Mouse (Mus musculus): ENCODE measurements around the gene Gna12.
A peak's percentile ranks its signal among the peaks of the same experiment; 100 is the strongest.

Gene Gna12

GRCm38 (mm10) chr5:140827413-140827812 is 2.8 kb downstream of the Gna12 start:
- DNase-seq (ENCODE audit: low spot score in 2 of 2): no peak

GRCm38 (mm10) chr5:140826796-140827195 is 3.4 kb downstream of the Gna12 start:
- no peak for DNase-seq (ENCODE audit: low spot score in 2 of 2)

DNA sequence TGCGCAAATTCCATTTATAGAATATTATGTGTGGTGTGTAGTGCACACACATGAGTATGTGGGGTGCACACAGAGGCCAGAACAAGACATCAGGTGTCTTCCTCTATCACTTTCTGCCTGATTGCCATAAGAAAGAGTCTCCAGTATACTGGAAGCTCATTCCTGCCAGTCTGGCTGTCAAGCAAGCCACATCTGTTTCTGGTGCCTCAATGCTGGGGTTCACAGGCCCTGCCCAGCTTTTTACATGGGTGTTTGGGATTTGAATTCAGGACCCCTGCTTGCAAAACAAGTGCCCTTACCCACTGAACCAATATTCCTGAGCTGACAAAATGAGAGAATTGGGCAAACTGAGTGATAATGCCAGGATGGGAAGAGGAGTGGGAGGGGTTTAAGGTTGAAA is 4.1 kb downstream of the Gna12 start:
- no peak for DNase-seq (ENCODE audit: low spot score in 2 of 2)

DNA sequence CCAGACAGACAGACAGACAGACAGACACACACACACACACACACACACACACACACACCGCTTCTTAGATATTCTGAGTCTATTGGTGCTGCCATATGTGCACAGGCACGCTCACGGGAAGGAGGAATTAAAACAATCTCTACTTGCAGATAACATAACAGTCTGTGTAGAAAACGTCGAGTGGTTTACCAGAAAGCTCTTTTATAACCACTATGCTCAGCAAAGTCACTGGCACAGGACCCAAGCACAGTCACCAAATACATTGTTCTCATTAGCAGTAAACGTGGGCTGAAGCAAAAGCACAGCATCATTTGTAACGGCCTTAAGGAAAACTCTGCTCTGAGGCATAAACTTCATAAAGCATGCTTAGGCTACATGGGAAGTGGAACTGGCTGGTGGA is 6.1 kb downstream of the Gna12 start:
- DNase-seq (ENCODE audit: low spot score in 2 of 2): no peak

- no peak for DNase-seq (ENCODE audit: low spot score in 2 of 2)
These were observed 6.8 kb downstream of the Gna12 start for GRCm38 (mm10) chr5:140823386-140823785.

DNA sequence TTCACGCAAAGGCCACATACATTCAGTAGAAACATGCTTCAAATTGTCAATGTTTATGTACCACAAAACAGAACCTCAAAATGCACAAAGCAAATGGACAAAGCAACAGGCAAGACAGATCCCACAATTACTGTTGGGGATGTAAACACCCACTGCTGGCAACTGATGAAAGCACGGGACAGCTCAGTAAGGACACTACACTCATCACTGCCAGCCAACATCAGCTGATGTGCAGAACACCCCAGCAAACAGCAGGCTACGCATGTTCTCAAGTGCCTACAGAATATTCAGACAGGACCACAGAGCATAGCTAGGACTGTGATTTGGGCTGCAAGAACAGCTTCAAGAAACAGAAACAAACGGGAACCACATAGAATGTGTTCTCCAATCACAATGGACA is 8.3 kb downstream of the Gna12 start:
- DNase-seq (ENCODE audit: low spot score in 2 of 2): no peak

DNA sequence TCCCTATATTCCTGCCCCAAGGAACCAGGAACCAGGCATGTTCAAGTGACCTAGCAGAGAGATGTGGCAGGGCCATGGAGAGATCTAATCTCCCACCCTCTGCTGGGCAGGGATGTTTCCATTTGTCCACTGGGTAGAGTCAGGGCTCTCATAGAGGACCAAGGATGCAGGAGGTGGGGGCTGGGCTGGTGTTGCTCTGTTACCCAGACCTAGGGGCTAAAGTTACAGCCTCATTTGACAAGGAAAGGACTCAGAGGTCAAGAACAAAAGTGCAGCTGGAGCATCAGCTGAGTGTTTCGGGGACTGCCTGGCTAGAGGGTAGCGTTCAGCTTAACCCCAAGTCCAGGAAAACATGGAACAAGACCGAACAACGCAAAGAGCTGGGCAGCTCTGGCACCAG is 9.7 kb downstream of the Gna12 start:
- no peak for DNase-seq (ENCODE audit: low spot score in 2 of 2)

GRCm38 (mm10) chr5:140819594-140819993 is 10.6 kb downstream of the Gna12 start:
- DNase-seq (ENCODE audit: low spot score in 2 of 2): no peak

- DNase-seq (ENCODE audit: low spot score in 2 of 2): no peak
These were observed 11.7 kb downstream of the Gna12 start for GRCm38 (mm10) chr5:140818482-140819076.

- DNase-seq (ENCODE audit: low spot score in 2 of 2): no peak
These were observed 13.2 kb downstream of the Gna12 start for GRCm38 (mm10) chr5:140816950-140817568.

- DNase-seq (ENCODE audit: low spot score in 2 of 2): no peak
These were observed 14.2 kb downstream of the Gna12 start for GRCm38 (mm10) chr5:140816008-140816407.

DNA sequence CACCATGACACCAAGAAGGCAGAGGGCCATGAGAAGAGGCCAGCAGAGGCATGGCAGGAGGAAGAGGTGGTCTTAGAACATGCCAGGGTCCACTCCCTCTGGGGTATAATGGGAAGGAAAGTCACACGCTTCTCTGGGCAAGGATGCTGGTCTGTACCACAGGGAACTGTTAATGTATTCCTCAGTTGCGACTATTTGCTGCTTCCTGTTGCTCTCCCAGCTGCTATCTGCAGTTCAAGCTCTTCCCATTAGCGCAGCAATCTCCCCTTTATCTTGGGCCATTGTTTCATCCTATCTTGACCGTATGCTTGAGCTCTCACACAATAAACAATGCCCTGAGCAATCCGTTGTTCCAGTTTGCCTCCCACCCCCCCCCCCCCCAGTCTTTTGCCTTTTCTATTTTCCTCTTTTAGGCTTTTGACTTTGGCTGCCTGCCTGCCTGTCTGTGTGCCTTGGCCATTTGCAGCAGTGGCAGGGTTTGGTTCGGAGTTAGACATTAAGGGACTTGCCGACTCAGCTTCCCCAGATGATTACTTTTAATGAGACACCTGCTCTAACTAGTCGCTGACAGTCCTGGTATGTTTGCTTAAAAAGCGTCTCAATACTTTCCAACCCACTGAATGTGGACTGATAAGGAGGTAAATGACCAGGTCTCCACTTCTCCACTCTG is 15.0 kb downstream of the Gna12 start:
- DNase-seq (ENCODE audit: low spot score in 2 of 2): no peak

- DNase-seq (ENCODE audit: low spot score in 2 of 2): no peak
These were observed 15.8 kb downstream of the Gna12 start for GRCm38 (mm10) chr5:140814403-140814802.

DNA sequence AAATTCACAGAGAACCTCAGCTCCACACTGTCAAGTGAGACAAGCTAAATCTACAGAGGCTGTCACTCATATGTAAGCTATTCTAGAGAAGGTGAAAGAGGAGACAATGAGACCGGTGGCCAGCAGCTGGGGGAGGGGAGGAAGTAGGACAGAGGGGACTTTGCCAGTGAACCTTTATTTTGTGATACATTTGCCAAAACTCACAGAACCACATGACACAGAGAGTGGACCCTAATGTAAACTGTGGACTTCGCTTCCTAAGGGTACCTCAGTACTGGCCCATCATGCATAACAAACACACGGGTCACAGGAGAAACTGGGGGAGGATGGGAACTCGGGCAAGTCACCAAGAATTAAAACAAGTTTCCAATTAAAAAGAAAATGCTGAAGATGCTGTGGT is 17.5 kb downstream of the Gna12 start:
- DNase-seq (ENCODE audit: low spot score in 2 of 2): no peak

- no peak for DNase-seq (ENCODE audit: low spot score in 2 of 2)
These were observed 18.2 kb downstream of the Gna12 start for GRCm38 (mm10) chr5:140812063-140812462.

DNA sequence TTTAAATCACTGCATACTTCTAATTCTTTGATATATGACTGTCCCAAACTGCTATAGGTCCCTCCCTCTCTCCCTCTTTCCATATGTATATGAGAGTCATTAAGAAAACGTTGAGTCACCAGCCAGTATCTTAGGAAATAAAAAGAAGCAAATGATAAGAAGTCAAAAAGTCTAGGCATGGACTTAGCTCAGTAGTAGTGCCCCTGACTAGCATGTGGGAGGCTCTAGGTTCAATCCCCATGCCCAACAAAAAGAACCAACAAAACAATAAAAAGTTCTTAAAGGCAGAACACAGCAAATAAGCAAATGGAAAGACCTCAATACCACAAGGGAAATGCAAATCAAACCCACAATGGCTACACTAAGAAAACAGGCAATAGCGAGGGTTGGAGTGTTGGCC is 18.8 kb downstream of the Gna12 start:
- DNase-seq (ENCODE audit: low spot score in 2 of 2): no peak

DNA sequence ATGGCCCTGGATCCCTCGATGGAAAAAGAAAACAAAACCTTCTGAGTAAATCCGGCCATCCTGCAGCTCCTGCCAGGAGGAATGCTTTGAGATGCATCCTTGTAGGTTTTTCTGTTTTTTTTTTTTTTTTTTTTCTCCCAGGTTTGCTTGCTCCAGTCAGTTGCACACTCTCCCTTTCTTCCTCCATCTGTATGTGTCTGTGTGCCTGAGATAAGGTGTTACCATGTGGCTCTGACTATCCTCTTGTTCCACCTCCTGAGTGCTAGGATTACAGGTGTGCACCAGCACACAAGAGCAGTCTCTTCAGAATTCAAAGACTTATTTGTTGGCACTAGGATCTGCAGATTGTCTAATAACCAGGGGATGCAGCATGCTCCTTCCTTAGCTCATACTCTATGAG is 23.3 kb downstream of the Gna12 start:
- no peak for DNase-seq (ENCODE audit: low spot score in 2 of 2)

DNA sequence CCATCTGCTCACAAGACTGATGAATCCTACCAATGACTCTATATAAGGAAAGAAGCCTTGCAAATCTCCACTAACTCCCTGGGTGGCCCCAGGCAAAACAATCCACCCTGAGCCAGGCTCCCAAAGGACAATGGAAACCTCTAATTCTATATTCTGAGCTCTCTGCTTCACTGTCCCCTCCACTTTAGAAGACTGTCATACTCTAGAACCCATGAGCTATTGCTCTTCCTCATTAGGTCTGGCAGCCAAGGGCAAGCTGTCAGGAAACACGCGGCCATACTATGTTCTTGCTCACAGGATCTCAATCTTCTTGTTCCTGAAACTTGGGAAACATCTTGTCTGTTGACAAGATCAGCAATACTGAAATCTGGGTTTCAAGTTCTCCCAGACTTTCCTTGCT is 24.0 kb downstream of the Gna12 start:
- no peak for DNase-seq (ENCODE audit: low spot score in 2 of 2)

GRCm38 (mm10) chr5:140801782-140802181 is 28.4 kb downstream of the Gna12 start:
- no peak for DNase-seq (ENCODE audit: low spot score in 2 of 2)

GRCm38 (mm10) chr5:140800288-140800923 is 29.8 kb downstream of the Gna12 start:
- DNase-seq (ENCODE audit: low spot score in 2 of 2): no peak

- DNase-seq (ENCODE audit: low spot score in 2 of 2): no peak
These were observed 31.0 kb downstream of the Gna12 start for GRCm38 (mm10) chr5:140799190-140799589.

- DNase-seq (ENCODE audit: low spot score in 2 of 2): no peak
These were observed 31.5 kb downstream of the Gna12 start for GRCm38 (mm10) chr5:140798775-140799174.

DNA sequence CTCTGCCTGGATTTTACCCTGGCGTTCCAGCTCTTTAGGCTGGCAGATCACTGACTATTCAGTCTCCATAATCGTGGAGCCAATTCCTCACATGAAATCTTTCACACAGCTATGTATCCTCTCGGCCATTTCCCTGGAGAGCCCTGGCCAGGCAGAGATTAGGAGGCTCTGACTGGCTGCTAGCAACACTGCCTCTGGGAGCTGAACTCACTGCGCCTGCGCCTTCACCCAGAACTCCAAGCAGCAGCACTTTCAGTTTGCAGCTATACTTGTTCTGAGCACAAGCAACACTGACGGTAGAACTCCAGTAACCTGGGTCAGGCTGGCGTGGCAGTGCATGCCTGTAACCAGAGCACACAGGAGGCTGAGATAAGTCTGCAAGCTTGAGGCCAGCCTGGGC is 32.1 kb downstream of the Gna12 start:
- peak in 1 of 2 experiments; percentile 55 for DNase-seq (ENCODE audit: low spot score in 2 of 2)

Data from urinary bladder, postnatal 36 days (tissue).